Mouse (Mus musculus) heart, postnatal 0 days (tissue): ENCODE data around the gene Uap1l1.

Experiments
- CTCF ChIP-seq: IDR thresholded peaks from 2 replicates; pipeline ENCODE4 v1.5.1; 2016; ENCODE audit warnings: antibody characterized with exemption, control low read depth, low read depth
- EP300 ChIP-seq: IDR thresholded peaks from 2 replicates; pipeline ENCODE4 v1.6.1; 2016; ENCODE audit warnings: antibody characterized with exemption, low read depth

DNA sequence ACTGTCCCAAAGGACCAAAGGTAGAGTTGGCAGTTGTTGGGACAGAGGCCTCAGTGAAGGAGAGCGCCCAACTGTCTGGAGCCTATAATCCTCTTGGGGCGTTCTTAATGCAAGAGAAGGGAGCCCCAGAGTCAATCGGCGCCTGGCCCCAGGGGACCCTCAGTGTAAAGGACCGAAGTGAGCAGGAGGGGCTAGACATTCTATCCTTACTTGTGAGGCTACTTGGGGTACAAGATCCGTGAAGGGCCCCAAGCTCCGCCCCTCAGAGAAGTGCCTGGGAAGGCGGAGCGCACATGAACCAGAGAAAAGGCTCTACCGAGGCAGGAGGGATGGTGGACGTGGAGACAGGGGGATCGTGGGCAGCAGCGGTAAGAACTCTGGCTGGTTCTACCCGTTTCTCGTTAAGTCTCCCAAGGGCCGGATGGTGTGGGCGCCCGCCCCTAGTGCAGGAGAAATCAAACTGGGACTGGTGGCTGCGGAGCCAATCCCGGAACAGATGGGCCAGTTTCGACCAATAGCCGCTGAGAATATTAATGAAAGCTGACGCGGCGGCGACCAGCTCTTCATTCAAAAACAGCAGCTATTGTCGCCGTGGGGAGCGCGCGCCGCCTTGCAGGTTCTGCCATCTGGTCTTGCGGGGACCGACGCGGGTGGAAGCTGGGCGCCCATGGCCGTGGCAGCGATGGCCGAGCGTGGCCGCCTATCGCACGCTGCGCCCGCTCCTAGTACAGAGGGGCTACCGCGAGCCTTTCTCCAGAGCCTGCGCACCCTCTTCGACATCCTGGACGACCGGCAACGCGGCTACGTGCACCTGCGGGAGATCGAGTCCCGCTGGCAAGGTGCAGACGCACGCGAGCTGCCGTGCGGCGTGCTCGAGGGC, 6.5 kb upstream of the Uap1l1 start, which contains the start of gene Sapcd2:
- no peak for TF ChIP-seq CTCF
- TF ChIP-seq EP300: no peak
